Mouse (Mus musculus): ENCODE measurements at regions not wholly inside any gene's neighbourhood (a gene's known extent, or its start where the extent isn't known, plus 50 kb on each side); places are given as distances from the start of the nearest gene placed in this dataset.

DNA sequence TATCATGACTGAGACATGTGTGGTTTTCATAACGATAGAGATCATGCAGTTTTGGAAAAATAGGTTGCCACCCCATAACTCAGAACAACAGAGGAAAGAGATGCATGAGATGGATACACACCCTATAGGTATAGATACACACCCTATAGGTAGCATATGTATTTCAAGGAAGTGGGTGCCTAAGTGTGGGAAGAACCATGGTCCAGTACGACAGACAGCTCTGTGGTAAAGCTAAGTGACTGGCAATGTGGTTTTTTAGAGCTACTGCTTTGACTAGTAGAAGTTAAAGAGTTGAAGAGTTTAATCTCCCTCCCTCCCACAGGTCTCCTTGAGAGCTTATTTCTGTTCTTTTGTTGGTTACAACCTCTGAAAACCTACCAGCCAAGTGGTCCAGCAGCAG is 60.2 kb upstream of the Clint1 start:
- DNase-seq (ENCODE audit: low spot score): no peak

DNA sequence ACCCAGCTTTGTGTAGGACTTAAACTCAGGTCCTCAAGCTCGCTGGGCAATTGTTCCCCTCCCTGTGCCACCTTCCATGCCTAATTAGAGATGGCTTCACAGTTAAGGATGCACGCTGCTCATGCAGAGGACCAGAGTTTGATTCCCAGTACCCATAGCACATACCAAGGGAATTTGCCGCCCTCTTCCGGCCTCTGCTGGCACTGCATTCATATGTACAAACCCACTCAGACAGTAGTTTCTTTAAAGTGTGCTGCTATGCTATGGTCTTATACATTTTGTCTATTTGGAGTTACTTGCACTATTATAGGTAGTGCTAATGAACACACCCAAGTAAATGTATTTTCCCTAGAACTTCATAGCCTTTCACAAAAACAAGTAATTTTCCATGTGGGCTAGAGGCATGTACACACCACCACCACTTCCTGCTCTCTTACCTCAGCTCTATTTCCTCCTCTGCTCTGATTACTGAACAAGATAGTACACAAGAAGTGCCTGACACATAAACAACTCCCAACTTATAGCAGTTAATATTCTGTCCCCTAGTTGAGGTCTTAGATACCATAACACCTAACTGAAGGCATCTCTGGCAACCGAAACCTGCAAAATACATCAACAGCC is 57.4 kb upstream of the Clint1 start:
- DNase-seq (ENCODE audit: low spot score): no peak

DNA sequence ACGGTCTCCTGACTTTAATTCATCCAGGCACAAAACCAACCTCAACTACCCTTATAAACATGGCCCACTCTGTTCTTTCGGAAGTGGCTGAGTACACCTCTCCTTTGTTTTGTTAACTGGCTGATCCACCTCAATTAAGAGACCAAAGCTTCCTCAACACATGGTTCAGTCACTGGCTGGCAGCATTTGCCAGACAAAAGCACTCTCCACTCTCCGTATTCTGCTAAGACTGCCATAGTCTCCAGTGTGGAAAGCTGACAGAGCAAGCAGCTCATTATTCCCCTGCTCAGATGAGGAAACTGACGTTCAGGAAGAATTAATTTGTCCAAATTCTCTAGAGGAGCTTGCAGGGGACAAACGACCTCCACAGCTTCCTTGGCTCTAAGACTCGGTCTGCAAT is 56.5 kb upstream of the Clint1 start:
- DNase-seq (ENCODE audit: low spot score): no peak

DNA sequence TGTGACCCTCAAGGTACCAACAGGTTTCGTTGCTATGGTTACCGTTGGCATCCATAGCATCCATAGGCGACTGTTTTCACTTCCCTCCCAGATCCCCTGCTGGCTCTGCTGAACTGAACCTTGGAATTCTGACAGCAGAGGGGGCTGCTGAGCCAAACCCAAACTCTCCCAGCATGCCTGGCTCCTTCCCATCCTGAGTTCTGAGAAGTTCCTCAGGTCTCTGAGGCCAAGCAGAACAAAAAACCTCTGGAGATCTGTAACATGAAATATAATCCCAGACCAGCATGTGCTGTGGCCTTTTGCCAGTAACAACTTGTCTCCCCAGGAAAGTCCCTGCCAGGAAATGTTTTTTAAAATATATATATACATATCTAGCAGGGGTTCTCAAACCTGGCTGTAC is 56.1 kb upstream of the Clint1 start:
- DNase-seq (ENCODE audit: low spot score): peak; percentile 69

DNA sequence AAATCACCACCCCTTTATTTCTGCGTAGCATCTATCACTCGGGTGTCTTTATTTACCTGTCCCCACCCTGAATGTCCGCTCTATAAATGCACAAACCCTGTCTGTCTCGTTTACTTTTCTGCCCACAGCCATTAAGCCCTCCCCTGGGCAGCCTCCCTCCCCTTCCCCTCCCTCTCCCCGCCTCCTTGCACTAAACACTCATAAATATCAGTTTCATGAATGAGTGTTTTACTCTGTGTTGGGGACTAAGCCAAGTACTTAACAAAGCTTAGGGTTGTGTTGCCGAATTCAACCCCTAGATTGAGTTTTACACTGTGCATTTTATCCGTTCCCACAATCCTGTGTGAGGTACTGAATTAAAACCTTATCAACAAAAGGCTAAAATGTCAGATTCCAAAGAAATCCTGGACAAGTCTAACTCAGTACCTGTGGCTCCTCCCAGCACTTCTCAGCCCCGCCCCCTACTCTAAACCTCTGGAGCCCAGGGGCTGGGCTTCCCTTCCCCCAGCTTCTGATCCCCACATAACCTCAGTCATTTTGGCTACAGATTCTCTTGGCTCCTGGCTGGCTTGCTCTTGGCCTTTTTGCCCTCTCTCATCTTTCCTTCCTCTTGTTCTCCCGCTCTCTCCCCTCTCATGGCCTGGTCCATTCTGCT is 52.0 kb upstream of the Clint1 start:
- no peak for DNase-seq (ENCODE audit: low spot score)
